Mouse (Mus musculus) right cerebral cortex, adult 18-20 months (tissue): ENCODE measurements around the gene Crybb1.
A peak's percentile ranks its signal among the peaks of the same experiment; 100 is the strongest.

Experiments
- DNase-seq: peaks from one replicate; pipeline ENCODE4 v3.0.0; 2022; ENCODE audit warnings: mixed read lengths

The Crybb1 gene

GRCm38 (mm10) chr5:112255426-112255825 is at the start of gene Crybb1:
Gene Crybb1 (plus strand): TSS chr5:112255815.
- peak; percentile 74 for DNase-seq

- no peak for DNase-seq
Measured at GRCm38 (mm10) chr5:112206543-112207255, 48.9 kb upstream of the Crybb1 start.

GRCm38 (mm10) chr5:112208321-112208720 is 47.3 kb upstream of the Crybb1 start:
- no peak for DNase-seq

- no peak for DNase-seq
Measured at GRCm38 (mm10) chr5:112210104-112210503, 45.5 kb upstream of the Crybb1 start.

- DNase-seq: no peak
Measured at GRCm38 (mm10) chr5:112211911-112212310, 43.7 kb upstream of the Crybb1 start.

- DNase-seq: no peak
Measured at GRCm38 (mm10) chr5:112212711-112213264, 42.8 kb upstream of the Crybb1 start.

GRCm38 (mm10) chr5:112213331-112214240 is 42.0 kb upstream of the Crybb1 start:
- no peak for DNase-seq

- DNase-seq: peak; percentile 71
Measured at GRCm38 (mm10) chr5:112214419-112214818, 41.2 kb upstream of the Crybb1 start.

GRCm38 (mm10) chr5:112215291-112215751 is 40.3 kb upstream of the Crybb1 start:
- DNase-seq: peak; percentile 72

- DNase-seq: no peak
Measured at GRCm38 (mm10) chr5:112215801-112216251, 39.8 kb upstream of the Crybb1 start.

GRCm38 (mm10) chr5:112216335-112216734 is 39.3 kb upstream of the Crybb1 start:
- no peak for DNase-seq

GRCm38 (mm10) chr5:112217031-112217430 is 38.6 kb upstream of the Crybb1 start:
- DNase-seq: no peak

- no peak for DNase-seq
Measured at GRCm38 (mm10) chr5:112218679-112219078, 36.9 kb upstream of the Crybb1 start.

- no peak for DNase-seq
Measured at GRCm38 (mm10) chr5:112219398-112219797, 36.2 kb upstream of the Crybb1 start.

GRCm38 (mm10) chr5:112220203-112220602 is 35.4 kb upstream of the Crybb1 start:
- no peak for DNase-seq

- DNase-seq: no peak
Measured at GRCm38 (mm10) chr5:112225591-112225990, 30.0 kb upstream of the Crybb1 start.

- DNase-seq: peak; percentile 81
Measured at GRCm38 (mm10) chr5:112227354-112227753, 28.3 kb upstream of the Crybb1 start.

GRCm38 (mm10) chr5:112227898-112228239 is 27.7 kb upstream of the Crybb1 start:
- DNase-seq: no peak

GRCm38 (mm10) chr5:112228240-112229076 is 27.2 kb upstream of the Crybb1 start:
- peak; percentile 80 for DNase-seq

GRCm38 (mm10) chr5:112235806-112236205 is 19.8 kb upstream of the Crybb1 start:
- DNase-seq: no peak

- DNase-seq: no peak
Measured at GRCm38 (mm10) chr5:112236631-112237030, 19.0 kb upstream of the Crybb1 start.

GRCm38 (mm10) chr5:112237439-112237838 is 18.2 kb upstream of the Crybb1 start:
- DNase-seq: no peak
